Mouse (Mus musculus) olfactory bulb, adult 2 months (tissue): ENCODE measurements around the gene 4930447C04Rik. TPM values are rescaled to one million over a fixed set of nuclear protein-coding genes. Genes with fewer than 3 reads are reported as not detected.

ENCODE experiments used
- H3K27ac ChIP-seq: fragments of 200-500 bp; 2 replicates; pipeline ENCODE4 v1.5.1; 2012; ENCODE audit warnings: low read depth, low read length; ENCODE audit not compliant: insufficient read depth
- H3K4me1 ChIP-seq: fragments of 200-500 bp; 2 replicates; pipeline ENCODE4 v1.6.1; 2012; ENCODE audit warnings: low read length; ENCODE audit not compliant: control insufficient read depth, insufficient read depth
- H3K4me3 ChIP-seq: fragments of 200-500 bp; 2 replicates; pipeline ENCODE4 v1.5.1; 2012; ENCODE audit warnings: mild to moderate bottlenecking, low read depth, low read length, moderate library complexity; ENCODE audit not compliant: insufficient read depth
- CTCF ChIP-seq: fragments of 200-500 bp; IDR thresholded peaks from 2 replicates; pipeline ENCODE4 v1.5.1; 2012; ENCODE audit warnings: low read depth, mild to moderate bottlenecking, low read length, moderate library complexity; ENCODE audit not compliant: insufficient read depth
- POLR2A ChIP-seq: fragments of 200-500 bp; IDR thresholded peaks from 2 replicates; pipeline ENCODE4 v1.6.1; 2012; ENCODE audit warnings: mild to moderate bottlenecking, low read depth, low read length, moderate library complexity; ENCODE audit not compliant: insufficient read depth
- WGBS: fragments of 180-500 bp; shearing (Covaris S2); methylation state at CpG from one replicate; pipeline ENCODE4 v1.1.7; 2018; 5-methylcytosine and 5-hydroxymethylcytosine counted together
- polyA plus RNA-seq: library from polyadenylated mRNA; stranded (reverse); fragments of >200 nt; gene quantifications from 2 replicates; pipeline ENCODE4 v1.2.4, GENCODE M21; 2012; ENCODE audit warnings: low replicate concordance; ENCODE audit not compliant: missing spikeins, insufficient read depth, insufficient read length

The 4930447C04Rik gene
- polyA plus RNA-seq, 1 experiment = not detected

- no peak for TF ChIP-seq POLR2A
- TF ChIP-seq CTCF = no peak
- no peak overlapping the region for H3K27ac ChIP-seq
- H3K4me1 ChIP-seq = no peaks in the 10 kb centered on the region
- 45% methylated on average over 9 of the region's 9 CpGs for WGBS
- no peak overlapping the region for H3K4me3 ChIP-seq
Measured at GRCm38 (mm10) chr12:72850146-72850545, 90.4 kb downstream of the 4930447C04Rik start.

- TF ChIP-seq POLR2A = no peak
- TF ChIP-seq CTCF = no peak
- no peak overlapping the region for H3K4me3 ChIP-seq
- 28% methylated on average over 7 of the region's 7 CpGs for WGBS
- H3K27ac ChIP-seq = no peak overlapping the region
- no peaks in the 10 kb centered on the region for H3K4me1 ChIP-seq
Measured at GRCm38 (mm10) chr12:72847725-72848124, 92.8 kb downstream of the 4930447C04Rik start.

- Histone ChIP-seq H3K4me1 (no peaks in the 10 kb centered on the region), H3K4me3 (no peak overlapping the region), H3K27ac (no peak overlapping the region)
- TF ChIP-seq CTCF = no peak
- TF ChIP-seq POLR2A = no peak
- WGBS = 13% methylated on average over 10 of the region's 10 CpGs
Measured at GRCm38 (mm10) chr12:72845946-72846345, 94.6 kb downstream of the 4930447C04Rik start.

GRCm38 (mm10) chr12:72843973-72844620, 96.5 kb downstream of the 4930447C04Rik start:
- no peaks in the 10 kb centered on the region for H3K4me1 ChIP-seq
- 38% methylated on average over 12 of the region's 12 CpGs for WGBS
- TF ChIP-seq CTCF (no peak), POLR2A (no peak)
- no peak overlapping the region for H3K27ac ChIP-seq
- H3K4me3 ChIP-seq = no peak overlapping the region

- H3K4me1 ChIP-seq = no peaks in the 10 kb centered on the region
- 84% methylated on average over 4 of the region's 4 CpGs for WGBS
- no peak overlapping the region for H3K27ac ChIP-seq
- no peak overlapping the region for H3K4me3 ChIP-seq
- no peak for TF ChIP-seq POLR2A
- no peak for TF ChIP-seq CTCF
Measured at GRCm38 (mm10) chr12:72843555-72843954, 97.0 kb downstream of the 4930447C04Rik start.

- no peak for TF ChIP-seq POLR2A
- no peak for TF ChIP-seq CTCF
- H3K4me1 ChIP-seq = no peaks in the 10 kb centered on the region
- H3K4me3 ChIP-seq = no peak overlapping the region
- 88% methylated on average over 4 of the region's 4 CpGs for WGBS
- H3K27ac ChIP-seq = no peak overlapping the region
Measured at GRCm38 (mm10) chr12:72843135-72843534, 97.4 kb downstream of the 4930447C04Rik start.

- Histone ChIP-seq H3K4me3 (no peak overlapping the region), H3K27ac (no peak overlapping the region), H3K4me1 (no peaks in the 10 kb centered on the region)
- TF ChIP-seq CTCF (no peak), POLR2A (no peak)
- WGBS = 97% methylated on average over 1 of the region's 1 CpGs
Measured at GRCm38 (mm10) chr12:72841500-72841899, 99.1 kb downstream of the 4930447C04Rik start.

- WGBS = 84% methylated on average over 4 of the region's 4 CpGs
- Histone ChIP-seq H3K4me3 (no peak overlapping the region), H3K27ac (no peak overlapping the region), H3K4me1 (no peaks in the 10 kb centered on the region)
- TF ChIP-seq CTCF = no peak
- TF ChIP-seq POLR2A = no peak
Measured at GRCm38 (mm10) chr12:72837302-72837701, 103.3 kb downstream of the 4930447C04Rik start.

GRCm38 (mm10) chr12:72835518-72836015, 105.0 kb downstream of the 4930447C04Rik start:
- Histone ChIP-seq H3K27ac (no peak overlapping the region), H3K4me1 (peaks cover 7% of the 10 kb centered on the region), H3K4me3 (no peak overlapping the region)
- 72% methylated on average over 8 of the region's 8 CpGs for WGBS
- no peak for TF ChIP-seq POLR2A
- no peak for TF ChIP-seq CTCF
